Mouse (Mus musculus): ENCODE measurements at regions not wholly inside any gene's neighbourhood (a gene's known extent, or its start where the extent isn't known, plus 50 kb on each side); places are given as distances from the start of the nearest gene placed in this dataset.

GRCm38 (mm10) chrX:163302697-163303096, 246.8 kb downstream of the Grpr start:
- in situ Hi-C loops (cut with MboI; ENCODE audit: unreplicated experiment in 2 of 2): no loop called here

DNA sequence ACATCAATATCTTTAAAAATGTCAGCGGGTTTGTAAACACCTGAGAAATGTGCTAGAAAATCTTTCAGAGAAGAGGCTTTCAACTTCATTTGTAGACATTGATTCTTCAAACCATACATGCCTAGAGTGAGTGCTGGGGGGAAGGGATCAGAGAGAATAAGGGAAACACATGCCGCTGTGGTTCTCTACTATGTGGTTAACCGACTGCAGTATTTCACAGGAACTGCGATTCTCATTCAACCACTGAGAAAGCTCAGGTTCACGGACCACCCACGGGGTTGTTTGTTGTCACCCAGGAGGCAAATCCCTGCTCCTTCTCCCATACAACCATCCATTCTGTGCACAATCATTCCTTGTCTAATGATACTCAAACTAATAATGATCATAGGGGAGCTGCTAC, 248.4 kb downstream of the Grpr start:
- in situ Hi-C loops (cut with MboI; ENCODE audit: unreplicated experiment in 2 of 2): no loop called here

- in situ Hi-C loops (cut with MboI; ENCODE audit: unreplicated experiment in 2 of 2): loop anchor here in 1 of 2 experiments (25.0 kb wide), 1 partner anchor 110 kb away; no protein-coding TSS in a partner anchor
Measured at GRCm38 (mm10) chrX:163296956-163297628, 252.4 kb downstream of the Grpr start.

DNA sequence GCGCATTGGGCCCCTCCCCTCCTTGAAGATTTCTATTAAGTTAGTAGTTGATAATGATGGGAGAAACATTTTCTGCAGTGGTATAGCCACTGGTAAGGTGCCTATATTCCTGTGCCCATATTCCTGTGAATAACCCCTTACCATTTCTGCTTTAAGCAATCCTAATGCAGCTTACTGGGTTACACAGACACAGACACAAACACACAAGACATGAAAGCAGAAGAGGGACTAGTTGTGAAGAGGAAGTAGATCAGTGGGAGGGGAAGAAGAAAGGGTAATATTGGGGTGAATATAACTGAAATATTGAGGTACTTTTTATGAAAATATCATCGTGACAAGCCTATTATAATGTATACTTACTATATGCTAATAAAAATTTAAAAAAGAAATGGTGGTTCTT, 288.2 kb downstream of the Grpr start:
- in situ Hi-C loops (cut with MboI; ENCODE audit: unreplicated experiment in 2 of 2): no loop called here

DNA sequence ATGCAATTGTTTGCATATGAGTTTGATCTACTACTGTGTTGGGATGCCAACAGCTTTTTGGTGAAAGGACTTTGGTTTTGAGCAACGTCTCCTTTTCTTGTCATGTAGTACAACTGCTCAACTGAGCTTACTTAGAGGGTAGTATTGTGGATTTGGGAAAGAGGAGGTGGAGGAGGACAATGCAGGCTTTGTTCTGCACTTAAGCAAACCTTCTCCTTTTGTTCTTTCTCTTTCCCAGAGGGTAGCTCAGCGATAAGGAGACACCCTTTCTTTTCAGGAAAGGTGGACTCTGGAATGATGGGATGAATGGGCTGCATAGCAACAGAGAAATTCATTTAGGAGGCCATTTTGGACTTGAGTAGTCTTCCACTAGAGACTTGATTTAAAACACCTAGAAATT, 288.6 kb upstream of the S100g start:
- in situ Hi-C loops (cut with MboI; ENCODE audit: unreplicated experiment in 2 of 2): no loop called here

DNA sequence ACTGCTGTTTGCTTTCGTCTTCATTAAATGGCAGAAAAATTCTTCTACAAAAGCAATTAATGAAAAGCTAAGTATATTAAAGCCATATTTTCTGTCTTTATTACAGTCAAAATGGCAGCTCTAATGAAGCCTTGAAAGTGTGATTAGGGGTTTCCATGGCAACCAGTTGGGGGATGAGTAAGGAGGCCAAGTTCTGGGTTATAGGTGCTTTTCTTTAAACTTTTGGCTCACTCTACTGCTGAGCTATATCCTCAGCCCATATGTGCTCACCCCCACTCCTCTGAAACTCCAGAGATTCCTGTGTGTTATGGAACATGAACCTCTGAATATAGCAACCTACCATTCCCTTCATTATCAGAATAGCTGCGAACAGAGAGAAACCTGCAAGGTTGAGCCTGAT, 240.9 kb upstream of the S100g start:
- in situ Hi-C loops (cut with MboI; ENCODE audit: unreplicated experiment in 2 of 2): no loop called here

DNA sequence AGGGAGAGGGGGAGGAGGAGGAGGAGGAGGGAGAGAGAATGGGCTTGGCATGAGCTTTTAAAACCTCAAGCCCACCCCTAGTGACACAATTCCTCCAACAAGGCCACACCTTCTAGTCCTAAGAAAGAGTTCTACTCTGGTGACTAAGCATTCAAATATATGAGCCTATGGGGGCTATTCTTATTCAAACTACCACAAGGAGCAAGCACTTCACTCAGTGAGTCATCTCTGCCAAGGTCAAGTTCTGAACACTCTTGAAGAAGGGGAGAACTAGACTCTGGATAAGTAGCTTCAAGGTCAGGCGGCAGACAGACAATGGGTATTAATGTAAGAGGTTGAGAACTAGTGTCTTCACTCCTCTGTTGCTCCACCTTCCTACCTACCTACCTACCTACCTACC, 239.0 kb upstream of the S100g start:
- in situ Hi-C loops (cut with MboI; ENCODE audit: unreplicated experiment in 2 of 2): no loop called here

GRCm38 (mm10) chrX:163181588-163181987, 217.2 kb upstream of the S100g start:
- in situ Hi-C loops (cut with MboI; ENCODE audit: unreplicated experiment in 2 of 2): loop anchor here (10.0 to 25.0 kb wide), 4 partner anchors 106 to 831 kb away; no protein-coding TSS in a partner anchor

- in situ Hi-C loops (cut with MboI; ENCODE audit: unreplicated experiment in 2 of 2): loop anchor here in 1 of 2 experiments (25.0 kb wide), 1 partner anchor 647 kb away; no protein-coding TSS in a partner anchor
Measured at GRCm38 (mm10) chrX:163164810-163165209, 200.4 kb upstream of the S100g start.

DNA sequence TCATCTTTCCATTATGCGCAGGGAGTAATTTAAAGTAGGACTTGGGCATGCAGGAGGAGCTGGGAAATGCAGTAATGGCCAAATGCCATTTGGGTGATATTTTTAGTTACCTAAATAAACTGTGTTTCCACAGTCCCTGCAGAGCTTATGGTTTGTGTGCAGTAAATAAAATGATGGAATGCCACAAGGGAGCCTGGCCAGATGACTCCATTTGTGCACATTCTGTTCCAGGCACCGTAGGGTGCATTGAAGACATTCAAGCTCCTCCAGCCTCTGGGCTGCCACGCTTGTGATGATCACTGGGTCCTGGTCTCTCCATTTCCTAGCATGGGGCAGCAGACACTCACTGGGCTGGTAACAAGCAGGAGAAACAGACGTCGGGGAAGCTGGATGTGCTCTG, 190.9 kb upstream of the S100g start:
- in situ Hi-C loops (cut with MboI; ENCODE audit: unreplicated experiment in 2 of 2): loop anchor here in 1 of 2 experiments (25.0 kb wide), 1 partner anchor 657 kb away; no protein-coding TSS in a partner anchor

DNA sequence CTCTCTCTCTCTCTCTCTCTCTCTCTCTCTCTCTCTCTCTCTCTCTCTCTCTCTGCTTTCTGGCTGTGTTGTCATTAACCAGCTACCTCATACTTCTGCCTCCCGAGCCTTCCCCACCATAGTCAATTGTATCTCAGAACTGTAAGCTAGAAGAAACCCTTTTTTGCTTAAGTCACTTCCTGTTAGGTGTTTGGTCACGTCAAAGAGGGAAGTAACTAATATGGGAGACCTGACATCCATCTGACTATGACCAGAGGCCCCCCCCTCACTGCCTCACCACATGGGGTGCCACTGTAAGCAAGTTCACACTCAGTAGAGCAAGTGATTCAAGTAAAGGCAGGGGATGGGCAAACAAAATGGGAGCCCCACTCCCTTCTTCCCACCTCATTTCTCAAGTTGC, 187.6 kb upstream of the S100g start:
- in situ Hi-C loops (cut with MboI; ENCODE audit: unreplicated experiment in 2 of 2): loop anchor here in 1 of 2 experiments (25.0 kb wide), 1 partner anchor 660 kb away; no protein-coding TSS in a partner anchor

DNA sequence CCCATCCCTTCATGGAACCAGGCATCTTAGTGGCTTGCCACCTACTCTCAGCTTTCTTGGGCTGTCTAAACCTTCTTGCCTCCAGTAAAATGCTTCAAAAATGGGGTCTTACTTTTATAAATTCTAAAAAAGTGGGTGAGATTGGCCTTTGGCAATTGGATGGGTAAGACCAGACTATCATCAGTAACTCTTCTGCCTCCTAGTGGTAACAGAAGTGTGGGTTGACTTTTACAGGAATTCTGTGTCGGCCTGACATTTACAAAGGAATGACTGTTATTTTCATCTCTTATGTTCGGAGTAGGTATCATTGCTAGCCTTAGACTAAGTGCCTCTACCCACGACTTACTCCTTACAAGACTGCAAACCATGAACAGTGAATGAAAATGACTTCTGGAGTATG, 180.1 kb upstream of the S100g start:
- in situ Hi-C loops (cut with MboI; ENCODE audit: unreplicated experiment in 2 of 2): loop anchor here (5.0 to 10.0 kb wide), 3 partner anchors 110 to 197 kb away; no protein-coding TSS in a partner anchor

DNA sequence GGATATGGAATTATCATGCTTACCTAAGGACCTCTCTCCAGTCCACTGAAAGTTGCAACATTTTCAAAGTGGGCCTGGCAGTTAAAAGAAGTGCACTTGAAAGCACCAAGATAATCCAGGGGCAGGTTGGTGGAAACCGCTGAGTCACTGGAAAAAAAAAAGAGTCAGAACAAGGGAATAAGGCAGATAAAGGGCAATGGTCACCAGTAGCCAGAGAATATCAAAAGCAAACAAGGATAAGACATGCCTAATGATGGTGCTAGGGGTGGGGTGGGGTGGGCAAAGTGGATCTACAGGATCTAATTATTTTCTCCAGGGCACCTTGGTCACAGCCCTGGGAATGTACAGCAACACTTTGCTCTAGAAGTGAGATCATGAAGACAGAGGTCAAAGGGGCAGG, 175.1 kb upstream of the S100g start:
- in situ Hi-C loops (cut with MboI; ENCODE audit: unreplicated experiment in 2 of 2): no loop called here

- in situ Hi-C loops (cut with MboI; ENCODE audit: unreplicated experiment in 2 of 2): no loop called here
Measured at GRCm38 (mm10) chrX:163128626-163129025, 164.2 kb upstream of the S100g start.

GRCm38 (mm10) chrX:163117681-163118393, 153.4 kb upstream of the S100g start:
- in situ Hi-C loops (cut with MboI; ENCODE audit: unreplicated experiment in 2 of 2): no loop called here

DNA sequence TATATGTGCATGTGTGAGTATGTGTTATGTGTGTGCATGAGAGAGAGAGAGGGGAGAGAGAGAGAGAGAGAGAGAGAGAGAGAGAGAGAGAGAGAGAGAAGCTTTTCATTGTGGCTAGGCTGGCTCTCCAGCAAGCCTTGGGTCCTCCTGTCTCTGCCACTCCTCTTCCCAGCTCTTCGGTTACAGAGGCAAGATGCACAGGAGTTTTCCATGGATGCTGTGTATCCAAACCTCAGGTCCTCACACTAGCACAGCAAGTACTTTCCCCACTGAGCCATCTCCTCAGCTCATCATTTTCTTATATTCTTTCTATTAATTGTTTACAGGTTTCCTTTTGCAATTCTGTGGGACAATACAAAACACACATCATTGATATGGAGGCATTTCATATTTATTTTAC, 152.8 kb upstream of the S100g start:
- in situ Hi-C loops (cut with MboI; ENCODE audit: unreplicated experiment in 2 of 2): no loop called here

DNA sequence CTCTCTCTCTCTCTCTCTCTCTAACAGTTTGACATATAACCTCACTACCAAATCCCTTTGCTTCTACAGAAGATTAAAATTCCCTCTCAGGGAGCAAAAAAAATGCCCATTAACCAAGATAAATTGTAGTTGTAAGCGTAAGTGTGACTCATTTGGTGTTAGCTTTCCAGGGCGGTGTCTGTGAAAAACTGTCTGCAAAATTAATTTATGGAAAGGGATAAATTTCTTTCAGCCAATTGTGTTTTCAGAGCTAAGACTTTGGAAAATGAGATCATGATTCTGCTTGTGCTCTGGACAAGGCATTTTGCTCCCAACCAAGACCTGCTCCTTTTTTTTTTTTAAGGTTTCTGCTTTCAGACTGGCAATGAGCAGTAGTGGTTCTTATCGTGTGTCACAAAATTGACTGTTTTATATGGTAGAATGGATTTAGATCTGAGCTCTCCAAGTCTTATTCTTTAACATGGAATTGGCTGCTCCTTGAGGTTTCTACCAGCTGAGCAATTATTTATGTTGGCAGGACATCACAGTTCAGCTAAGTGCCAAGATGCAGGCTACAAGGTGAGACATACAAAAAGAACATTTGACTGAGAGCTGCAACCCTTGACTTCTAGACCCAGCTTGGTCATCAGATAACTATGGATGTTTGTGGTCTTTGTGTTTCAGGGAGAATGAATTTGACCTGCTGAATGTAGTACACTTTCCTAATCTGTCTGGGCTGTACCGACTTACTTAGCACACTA, 130.8 kb upstream of the S100g start:
- in situ Hi-C loops (cut with MboI; ENCODE audit: unreplicated experiment in 2 of 2): no loop called here
